Comparison of ENCODE assay signal across 10 mouse cellular contexts in genomic region chr8:81061950-81062349, GRCm38 (mm10). TPM values are rescaled to one million over a fixed set of nuclear protein-coding genes. Genes with fewer than 3 reads are reported as not detected.
DNase-seq lines count a peak whose midpoint lies in the region; ATAC-seq lines count a peak whose summit lies in the region.
"Had no signal": no experiment of that assay in that cellular context is flagged by ENCODE, and none has a peak within 500 bp of the region (broad histone marks: within the 10 kb centered on the region; RNA-seq: fewer than 3 reads in every experiment).

No protein-coding gene starts in this region.

- no peaks in the 10 kb centered on the region for H3K4me1 ChIP-seq in forebrain, embryonic 14.5 days (ENCODE audit: control insufficient read depth, insufficient read depth, low read length)
- H3K4me1 ChIP-seq in forebrain, embryonic 12.5 days: no peaks in the 10 kb centered on the region
- H3K4me1 ChIP-seq in neural tube, embryonic 13.5 days (replicated peaks): no peaks in the 10 kb centered on the region
- no peaks in the 10 kb centered on the region for H3K4me1 ChIP-seq in embryonic facial prominence, embryonic 14.5 days (ENCODE audit: control insufficient read depth, insufficient read depth, low read length)

- H3K36me3 ChIP-seq in forebrain, embryonic 14.5 days (ENCODE audit: control insufficient read depth, insufficient read depth, low read length): no peaks in the 10 kb centered on the region
- no peaks in the 10 kb centered on the region for H3K36me3 ChIP-seq in forebrain, embryonic 12.5 days (replicated peaks)
- no peaks in the 10 kb centered on the region for H3K36me3 ChIP-seq in neural tube, embryonic 13.5 days
- no peaks in the 10 kb centered on the region for H3K36me3 ChIP-seq in embryonic facial prominence, embryonic 14.5 days (ENCODE audit: control insufficient read depth, insufficient read depth, low read length)
- H3K36me3 ChIP-seq: G1E; heart, embryonic 13.5 days had no signal

- peak; percentile 48; the same call in 1 of the 2 replicates for ATAC-seq in forebrain, embryonic 14.5 days
- ATAC-seq in forebrain, embryonic 12.5 days (ENCODE audit: low FRiP score): no peak
- 0 out of 2 replicates have a peak, but pooled peaks have one; percentile 43 for ATAC-seq in neural tube, embryonic 13.5 days (ENCODE audit: low read depth)
- ATAC-seq in embryonic facial prominence, embryonic 14.5 days (ENCODE audit: low read depth): no peak

- no peaks in the 10 kb centered on the region for H3K27me3 ChIP-seq in forebrain, embryonic 14.5 days (replicated peaks; ENCODE audit: control insufficient read depth, insufficient read depth, low read length)
- no peaks in the 10 kb centered on the region for H3K27me3 ChIP-seq in forebrain, embryonic 12.5 days
- no peaks in the 10 kb centered on the region for H3K27me3 ChIP-seq in neural tube, embryonic 13.5 days
- H3K27me3 ChIP-seq in embryonic facial prominence, embryonic 14.5 days (replicated peaks; ENCODE audit: control insufficient read depth, insufficient read depth, low read length): no peaks in the 10 kb centered on the region
- H3K27me3 ChIP-seq: heart, embryonic 13.5 days had no signal

- no peaks in the 10 kb centered on the region for H3K9me3 ChIP-seq in forebrain, embryonic 14.5 days (replicated peaks; ENCODE audit: control insufficient read depth, low read length)
- H3K9me3 ChIP-seq in forebrain, embryonic 12.5 days: no peaks in the 10 kb centered on the region
- H3K9me3 ChIP-seq in neural tube, embryonic 13.5 days: no peaks in the 10 kb centered on the region
- H3K9me3 ChIP-seq in embryonic facial prominence, embryonic 14.5 days (ENCODE audit: control insufficient read depth, low read length): no peaks in the 10 kb centered on the region
- H3K9me3 ChIP-seq: G1E; heart, embryonic 13.5 days had no signal

- no peak overlapping the region for H3K4me3 ChIP-seq in forebrain, embryonic 14.5 days (ENCODE audit: low read depth, low read length)
- H3K4me3 ChIP-seq in forebrain, embryonic 12.5 days (replicated peaks): no peak overlapping the region
- H3K4me3 ChIP-seq in neural tube, embryonic 13.5 days: no peak overlapping the region
- H3K4me3 ChIP-seq in embryonic facial prominence, embryonic 14.5 days (ENCODE audit: low read depth, low read length): no peak overlapping the region
- H3K4me3 ChIP-seq: heart, embryonic 13.5 days had no signal

- H3K27ac ChIP-seq in forebrain, embryonic 14.5 days (ENCODE audit: low read depth, low read length): no peak overlapping the region
- no peak overlapping the region for H3K27ac ChIP-seq in forebrain, embryonic 12.5 days
- no peak overlapping the region for H3K27ac ChIP-seq in neural tube, embryonic 13.5 days (replicated peaks)
- no peak overlapping the region for H3K27ac ChIP-seq in embryonic facial prominence, embryonic 14.5 days (replicated peaks; ENCODE audit: low read depth, low read length)
- H3K27ac ChIP-seq: heart, embryonic 13.5 days had no signal

- WGBS in forebrain, embryonic 14.5 days: 51% methylated on average over 3 of the region's 3 CpGs
- 46% methylated on average over 3 of the region's 3 CpGs for WGBS in forebrain, embryonic 12.5 days
- 49% methylated on average over 3 of the region's 3 CpGs for WGBS in neural tube, embryonic 13.5 days
- 19% methylated on average over 3 of the region's 3 CpGs for WGBS in embryonic facial prominence, embryonic 14.5 days

- H3K9ac ChIP-seq in forebrain, embryonic 14.5 days (ENCODE audit: low read length): no peak overlapping the region
- no peak overlapping the region for H3K9ac ChIP-seq in forebrain, embryonic 12.5 days
- no peak overlapping the region for H3K9ac ChIP-seq in neural tube, embryonic 13.5 days
- no peak overlapping the region for H3K9ac ChIP-seq in embryonic facial prominence, embryonic 14.5 days (ENCODE audit: low read depth, low read length)
- H3K9ac ChIP-seq: heart, embryonic 13.5 days had no signal

- peak; percentile 70 for DNase-seq in forebrain, embryonic 14.5 days (ENCODE audit: low spot score)
- DNase-seq in neural tube, embryonic 10.5 days (ENCODE audit: extremely low spot score, low spot score): no peak
- DNase-seq in embryonic facial prominence, embryonic 14.5 days (ENCODE audit: low spot score): peak; percentile 89
- peak; percentile 67 to 80 for DNase-seq in left cerebral cortex, postnatal 14 days (ENCODE audit: low spot score in 2 of 2)
- no peak for DNase-seq in natural killer cell, adult 2 months (ENCODE audit: low spot score in 2 of 2)
- no peak for DNase-seq in yolk sac, embryonic 10.5 days (ENCODE audit: low spot score)

- H3K4me2 ChIP-seq in forebrain, embryonic 14.5 days (ENCODE audit: low read length): no peak overlapping the region
- no peak overlapping the region for H3K4me2 ChIP-seq in forebrain, embryonic 12.5 days
- no peak overlapping the region for H3K4me2 ChIP-seq in neural tube, embryonic 13.5 days
- H3K4me2 ChIP-seq in embryonic facial prominence, embryonic 14.5 days (ENCODE audit: low read depth, low read length): no peak overlapping the region
- H3K4me2 ChIP-seq: heart, embryonic 13.5 days had no signal

- intact Hi-C loops in left cerebral cortex, postnatal 14 days (cut with DNase I): loop anchor here (5.0 to 10.0 kb wide), 3 partner anchors 283 to 1683 kb away; partner anchors contain the start of gene Inpp4b

RNA-seq across cellular contexts. Expression of gene Usp38, which starts 47.2 kb away (rescaled TPM):
- 25.9 and 27.5 TPM in 2 replicates for polyA plus RNA-seq in forebrain, embryonic 14.5 days (2014; fragmentation: Nextera tagmentation; extraction: Ambion mirVana)
- 30.3 and 32.8 TPM in 2 replicates for polyA plus RNA-seq in forebrain, embryonic 12.5 days (2016; fragmentation: Nextera tagmentation; extraction: Ambion mirVana)
- polyA plus RNA-seq in neural tube, embryonic 13.5 days (2015; fragmentation: Nextera tagmentation; extraction: Ambion mirVana): 18.3 and 18.5 TPM in 2 replicates
- polyA plus RNA-seq in embryonic facial prominence, embryonic 14.5 days (2014; fragmentation: Nextera tagmentation; extraction: Ambion mirVana): 21.2 and 23.0 TPM in 2 replicates
- 10 to 100 TPM; 24.2 to 25.1 TPM for total RNA-seq in left cerebral cortex, postnatal 14 days (2021)

Comparison
In these comparisons a context has a peak if more than half of its experiments do, and no peak if none do; other contexts are left out.
1. ATAC-seq: peak in forebrain, embryonic 14.5 days (single experiment) and neural tube, embryonic 13.5 days (single experiment); none in forebrain, embryonic 12.5 days (single experiment) and embryonic facial prominence, embryonic 14.5 days (single experiment).
2. DNase-seq: peak in forebrain, embryonic 14.5 days (single experiment), embryonic facial prominence, embryonic 14.5 days (single experiment) and left cerebral cortex, postnatal 14 days (2 of 2); none in neural tube, embryonic 10.5 days (single experiment), natural killer cell, adult 2 months (0 of 2) and yolk sac, embryonic 10.5 days (single experiment).